Mouse (Mus musculus) brain, embryonic 14.5 days (tissue): ENCODE data around the gene Brinp3.

ENCODE experiments used
- CTCF ChIP-seq: fragments of 200-500 bp; IDR thresholded peaks from 2 replicates; pipeline ENCODE4 v1.5.1; 2012; ENCODE audit warnings: inconsistent platforms, mild to moderate bottlenecking, moderate library complexity, borderline replicate concordance; ENCODE audit not compliant: insufficient read depth, insufficient read length; ENCODE audit errors: extremely low read depth
- POLR2A ChIP-seq: fragments of 200-500 bp; IDR thresholded peaks from 2 replicates; pipeline ENCODE4 v1.6.1; 2012; ENCODE audit warnings: mild to moderate bottlenecking, inconsistent platforms, borderline replicate concordance; ENCODE audit not compliant: poor library complexity, insufficient read depth, insufficient read length, severe bottlenecking; ENCODE audit errors: extremely low read depth

DNA sequence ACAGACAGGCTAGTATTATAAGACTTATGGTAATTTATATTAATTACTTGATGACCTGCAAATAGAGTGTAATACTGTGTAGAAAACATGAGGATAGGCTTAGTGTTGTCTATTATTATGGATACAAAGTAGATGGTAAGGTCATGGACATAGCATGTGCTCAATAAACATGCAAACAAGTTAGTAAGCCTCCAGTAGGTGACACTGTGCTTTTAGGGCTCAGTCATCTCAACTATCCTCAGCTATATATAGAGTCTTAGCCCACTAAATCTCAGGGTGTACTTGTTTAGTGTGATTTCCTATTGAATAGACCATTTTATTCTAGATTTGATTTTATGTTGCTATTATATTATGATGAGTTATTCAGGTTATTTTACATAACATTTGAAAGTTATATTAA lies 34.0 kb downstream of the Brinp3 start:
- TF ChIP-seq CTCF: no peak
- TF ChIP-seq POLR2A: no peak
